Comparison of ENCODE assay signal across 11 mouse cellular contexts in the genomic region with DNA sequence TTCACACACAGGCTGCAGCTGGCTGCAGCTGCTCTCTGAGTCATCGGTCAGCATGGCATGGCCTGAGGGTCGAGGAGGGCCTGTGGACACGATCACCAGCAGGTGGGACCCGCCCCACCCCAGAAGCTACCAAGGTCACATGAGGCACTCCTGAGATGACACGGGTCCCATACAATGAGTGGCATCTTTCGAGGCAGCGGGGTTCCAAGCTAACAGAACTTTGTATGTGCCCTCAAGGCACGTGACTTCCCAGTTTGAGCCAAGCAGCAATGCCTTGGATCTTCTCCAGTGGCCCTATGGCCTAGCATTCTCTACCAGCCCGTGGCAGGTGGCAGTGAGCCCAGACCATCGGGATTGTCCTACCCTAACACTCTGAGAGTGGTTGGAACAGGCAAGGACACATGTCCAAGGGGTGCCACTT. TPM values are rescaled to one million over a fixed set of nuclear protein-coding genes. Genes with fewer than 3 reads are reported as not detected.
DNase-seq lines count a peak whose midpoint lies in the region; ATAC-seq and TF ChIP-seq lines count a peak whose summit lies in the region.
"Had no signal": no experiment of that assay in that cellular context is flagged by ENCODE, and none has a peak within 500 bp of the region (broad histone marks: within the 10 kb centered on the region; RNA-seq: fewer than 3 reads in every experiment).

No protein-coding gene starts in this region.

- H3K4me3 ChIP-seq in gastrocnemius, adult 2 months = no peak overlapping the region
- no peak overlapping the region for H3K4me3 ChIP-seq in heart, embryonic 16.5 days (ENCODE audit: low read length)
- no peak overlapping the region for H3K4me3 ChIP-seq in lung, postnatal 0 days (ENCODE audit: low read depth, low read length)

- H3K27me3 ChIP-seq in heart, embryonic 16.5 days (ENCODE audit: control insufficient read depth, insufficient read depth, low read length) = no peaks in the 10 kb centered on the region
- H3K27me3 ChIP-seq in lung, postnatal 0 days (replicated peaks; ENCODE audit: insufficient read depth, low read length) = no peaks in the 10 kb centered on the region

- H3K9me3 ChIP-seq in heart, embryonic 16.5 days (replicated peaks; ENCODE audit: control insufficient read depth, low read length) = no peaks in the 10 kb centered on the region
- no peaks in the 10 kb centered on the region for H3K9me3 ChIP-seq in lung, postnatal 0 days (ENCODE audit: low read length)

- ATAC-seq in heart, embryonic 16.5 days (replicated peaks; ENCODE audit: extremely low read depth, insufficient read depth, low FRiP score) = peak; percentile 56
- ATAC-seq in lung, postnatal 0 days = no peak
- ATAC-seq: intestine, postnatal 0 days had no signal

- H3K9ac ChIP-seq in heart, embryonic 16.5 days (ENCODE audit: low read length) = no peak overlapping the region
- H3K9ac ChIP-seq in lung, postnatal 0 days (replicated peaks; ENCODE audit: low read depth) = no peak overlapping the region
- H3K9ac ChIP-seq: lung, embryonic 14.5 days had no signal

- H3K4me2 ChIP-seq in heart, embryonic 16.5 days (ENCODE audit: low read depth, low read length) = no peak overlapping the region
- H3K4me2 ChIP-seq in lung, postnatal 0 days (replicated peaks; ENCODE audit: low read depth, low read length) = no peak overlapping the region
- H3K4me2 ChIP-seq: lung, embryonic 14.5 days had no signal

- no peak for TF ChIP-seq EP300 in lung, postnatal 0 days (IDR thresholded peaks at IDR 0.05)

- DNase-seq in gastrocnemius, adult 2 months = peak; percentile 44
- no peak for DNase-seq in gastrocnemius, postnatal 10 days
- peak; percentile 69 for DNase-seq in right cerebral cortex, adult 18-20 months
- DNase-seq in right cerebral cortex, postnatal 14 days = no peak
- no peak for DNase-seq in lung, postnatal 0 days (ENCODE audit: low spot score)
- no peak for DNase-seq in gastrocnemius, postnatal 14 days
- DNase-seq in frontal cortex, postnatal 25 days (ENCODE audit: low spot score in 2 of 2) = no peak
- DNase-seq: lung, embryonic 14.5 days had no signal

- WGBS in heart, embryonic 16.5 days = 68% methylated on average over 10 of the region's 10 CpGs
- 86% methylated on average over 10 of the region's 10 CpGs for WGBS in lung, postnatal 0 days

- peaks cover 15% of the 10 kb centered on the region for H3K36me3 ChIP-seq in heart, embryonic 16.5 days (ENCODE audit: control insufficient read depth, insufficient read depth)
- 0 out of 2 replicates have a peak, but pooled peaks cover 9% of the 10 kb centered on the region for H3K36me3 ChIP-seq in lung, postnatal 0 days (ENCODE audit: insufficient read depth, low read length)

- no peak for TF ChIP-seq CTCF in gastrocnemius, adult 2 months (IDR thresholded peaks at IDR 0.05)
- TF ChIP-seq CTCF in lung, postnatal 0 days (IDR thresholded peaks at IDR 0.05) = no peak

- 0 out of 2 replicates have a peak overlapping the region, but pooled peaks have one; percentile 17 for H3K27ac ChIP-seq in gastrocnemius, adult 2 months
- peak overlapping the region; percentile 78 for H3K27ac ChIP-seq in heart, embryonic 16.5 days (ENCODE audit: low read length)
- H3K27ac ChIP-seq in lung, postnatal 0 days (ENCODE audit: low read length) = no peak overlapping the region

- intact Hi-C loops in gastrocnemius, adult 2 months (cut with DNase I) = no loop called here
- intact Hi-C loops in gastrocnemius, postnatal 14 days (cut with DNase I; ENCODE audit: low total_unique reads) = no loop called here

- H3K4me1 ChIP-seq in heart, embryonic 16.5 days (ENCODE audit: control insufficient read depth, insufficient read depth, low read length) = peaks cover 46% of the 10 kb centered on the region
- peaks cover 8% of the 10 kb centered on the region for H3K4me1 ChIP-seq in lung, postnatal 0 days (ENCODE audit: insufficient read depth, low read depth, low read length)

RNA-seq across cellular contexts. Expression of gene Phldb1, which starts 17.2 kb away (rescaled TPM):
- 10 to 100 TPM; 29.3 to 32.1 TPM for total RNA-seq in gastrocnemius, adult 2 months (2021)
- 10 to 100 TPM; 49.8 to 82.4 TPM for total RNA-seq in gastrocnemius, postnatal 10 days (2021)
- 25.9 and 30.4 TPM in 2 replicates for polyA plus RNA-seq in heart, embryonic 16.5 days (2015; fragmentation: Nextera tagmentation; extraction: Ambion mirVana)
- 21.3 and 21.8 TPM in 2 replicates for polyA plus RNA-seq in lung, postnatal 0 days (2015; fragmentation: Nextera tagmentation; extraction: Ambion mirVana)
- 10 to 100 TPM; 43.8 to 47.6 TPM for total RNA-seq in gastrocnemius, postnatal 14 days (2021)
- total RNA-seq: neutrophil, adult 5-6 weeks had no signal

RNA-seq across cellular contexts. Expression of gene Treh, which starts 44.8 kb away (rescaled TPM):
- total RNA-seq in gastrocnemius, adult 2 months (2021) = not detected
- total RNA-seq in gastrocnemius, postnatal 10 days (2021) = not detected
- polyA plus RNA-seq in heart, embryonic 16.5 days (2015; fragmentation: Nextera tagmentation; extraction: Ambion mirVana) = 0.07 TPM in 1 of 2 replicates, not detected in the other
- polyA plus RNA-seq in lung, postnatal 0 days (2015; fragmentation: Nextera tagmentation; extraction: Ambion mirVana) = not detected in 2 replicates
- not detected for total RNA-seq in gastrocnemius, postnatal 14 days (2021)
- total RNA-seq: neutrophil, adult 5-6 weeks had no signal
- polyA plus RNA-seq: lung, embryonic 14.5 days had no signal

RNA-seq across cellular contexts. Expression of gene Arcn1, which starts 49.8 kb away (rescaled TPM):
- 10 to 100 TPM; 83.0 to 85.3 TPM for total RNA-seq in gastrocnemius, adult 2 months (2021)
- total RNA-seq in gastrocnemius, postnatal 10 days (2021) = 10 to 100 TPM; 85.6 to 97.8 TPM
- 120 and 132 TPM in 2 replicates for polyA plus RNA-seq in heart, embryonic 16.5 days (2015; fragmentation: Nextera tagmentation; extraction: Ambion mirVana)
- polyA plus RNA-seq in lung, postnatal 0 days (2015; fragmentation: Nextera tagmentation; extraction: Ambion mirVana) = 92.3 and 104 TPM in 2 replicates
- 10 to 100 TPM; 65.1 to 69.9 TPM for total RNA-seq in gastrocnemius, postnatal 14 days (2021)

RNA-seq across cellular contexts. Expression of gene Ift46, which starts 49.9 kb away (rescaled TPM):
- total RNA-seq in gastrocnemius, adult 2 months (2021) = 10 to 100 TPM; 27.4 to 28.4 TPM
- total RNA-seq in gastrocnemius, postnatal 10 days (2021) = 10 to 100 TPM; 45.2 to 53.1 TPM
- polyA plus RNA-seq in heart, embryonic 16.5 days (2015; fragmentation: Nextera tagmentation; extraction: Ambion mirVana) = 56.9 and 65.2 TPM in 2 replicates
- polyA plus RNA-seq in lung, postnatal 0 days (2015; fragmentation: Nextera tagmentation; extraction: Ambion mirVana) = 81.4 and 91.7 TPM in 2 replicates
- 10 to 100 TPM; 29.2 to 38.8 TPM for total RNA-seq in gastrocnemius, postnatal 14 days (2021)

Comparison
In these comparisons a context has a peak if more than half of its experiments do, and no peak if none do; other contexts are left out.
1. DNase-seq: peak in gastrocnemius, adult 2 months (single experiment) and right cerebral cortex, adult 18-20 months (single experiment); none in gastrocnemius, postnatal 10 days (single experiment), right cerebral cortex, postnatal 14 days (single experiment), lung, postnatal 0 days (single experiment), gastrocnemius, postnatal 14 days (single experiment) and frontal cortex, postnatal 25 days (0 of 2).